Mouse (Mus musculus) kidney, embryonic 16.5 days (tissue): Measurements from ENCODE around the gene Arid1b. TPM values are rescaled to one million over a fixed set of nuclear protein-coding genes. Genes with fewer than 3 reads are reported as not detected.
A peak's percentile ranks its signal among the peaks of the same experiment; 100 is the strongest.

Experiments
- ATAC-seq: fragments of 200-750 bp; cut with Nextera tagmentation; 2 replicates; pipeline ENCODE4 v1.8.0; 2017; ENCODE audit warnings: moderate TSS enrichment; ENCODE audit not compliant: low FRiP score, low TSS enrichment
- H3K27ac ChIP-seq: fragments of 300-500 bp; sonication (generic); 2 replicates; pipeline ENCODE4 v1.5.1; 2014; ENCODE audit warnings: low read length
- H3K27me3 ChIP-seq: fragments of 300-500 bp; sonication (generic); 2 replicates; pipeline ENCODE4 v1.6.1; 2014; ENCODE audit warnings: low read length, control low read depth, mixed read lengths; ENCODE audit not compliant: insufficient read depth
- H3K36me3 ChIP-seq: fragments of 300-500 bp; sonication (generic); 2 replicates; pipeline ENCODE4 v1.6.1; 2014; ENCODE audit warnings: low read length, control low read depth, mixed read lengths; ENCODE audit not compliant: insufficient read depth
- H3K4me1 ChIP-seq: fragments of 300-500 bp; sonication (generic); 2 replicates; pipeline ENCODE4 v1.6.1; 2014; ENCODE audit warnings: low read length, control low read depth, mixed read lengths; ENCODE audit not compliant: insufficient read depth
- H3K4me2 ChIP-seq: fragments of 300-500 bp; sonication (generic); replicated peaks from 2 replicates; pipeline ENCODE4 v1.6.1; 2014; ENCODE audit warnings: low read depth, low read length
- H3K4me3 ChIP-seq: fragments of 300-500 bp; sonication (generic); 2 replicates; pipeline ENCODE4 v1.5.1; 2014; ENCODE audit warnings: mild to moderate bottlenecking, low read length
- H3K9ac ChIP-seq: fragments of 300-500 bp; sonication (generic); replicated peaks from 2 replicates; pipeline ENCODE4 v1.6.1; 2014; ENCODE audit warnings: low read length
- H3K9me3 ChIP-seq: fragments of 300-500 bp; sonication (generic); 2 replicates; pipeline ENCODE4 v1.6.1; 2016; ENCODE audit warnings: low read length, control low read depth
- WGBS: fragments of 180-500 bp; shearing (Covaris S2); extraction: QIAGEN DNeasy Blood & Tissue Kit; methylation state at CpG from one replicate; pipeline ENCODE4 v1.1.7; 2014; 5-methylcytosine and 5-hydroxymethylcytosine counted together
- polyA plus RNA-seq: library from polyadenylated mRNA; unstranded; fragments of >200 nt; fragmentation: Nextera tagmentation; extraction: Ambion mirVana; gene quantifications from 2 replicates; pipeline ENCODE4 v1.2.1, GENCODE M21; 2015

Gene Arid1b
- polyA plus RNA-seq, 1 experiment from 2014 or later, result 10.9 TPM

GRCm38 (mm10) chr17:4993497-4993839 lies 664 bp upstream of the Arid1b start:
- no peaks in the 10 kb centered on the region for H3K9me3 ChIP-seq
- ATAC-seq, result no peak
- H3K27ac ChIP-seq, result peak overlapping the region; percentile 100
- H3K36me3 ChIP-seq, result no peaks in the 10 kb centered on the region
- peak overlapping the region; percentile 99 for H3K9ac ChIP-seq
- H3K4me3 ChIP-seq, result peak overlapping the region; percentile 92
- 4% methylated on average over 9 of the region's 9 CpGs for WGBS
- peaks cover 5% of the 10 kb centered on the region for H3K4me1 ChIP-seq
- H3K27me3 ChIP-seq, result no peaks in the 10 kb centered on the region
- peak overlapping the region; percentile 64 for H3K4me2 ChIP-seq

GRCm38 (mm10) chr17:4994504-4994812 lies 326 bp downstream of the Arid1b start:
- H3K4me1 ChIP-seq, result peaks cover 9% of the 10 kb centered on the region
- H3K9ac ChIP-seq, result peak overlapping the region; percentile 99
- no peaks in the 10 kb centered on the region for H3K9me3 ChIP-seq
- no peaks in the 10 kb centered on the region for H3K27me3 ChIP-seq
- peak; percentile 50 for ATAC-seq
- 0% methylated on average over 1 of the region's 55 CpGs for WGBS
- peak overlapping the region; percentile 100 for H3K27ac ChIP-seq
- peak overlapping the region; percentile 64 for H3K4me2 ChIP-seq
- H3K36me3 ChIP-seq, result no peaks in the 10 kb centered on the region
- peak overlapping the region; percentile 92 for H3K4me3 ChIP-seq

GRCm38 (mm10) chr17:4994813-4995560 lies 855 bp downstream of the Arid1b start:
- H3K27ac ChIP-seq, result peak overlapping the region; percentile 100
- peak overlapping the region; percentile 92 for H3K4me3 ChIP-seq
- peak overlapping the region; percentile 64 for H3K4me2 ChIP-seq
- H3K4me1 ChIP-seq, result peaks cover 12% of the 10 kb centered on the region
- H3K27me3 ChIP-seq, result no peaks in the 10 kb centered on the region
- peak; percentile 69 for ATAC-seq
- H3K9ac ChIP-seq, result peak overlapping the region; percentile 99
- WGBS, result under 1% methylated on average over 56 of the region's 81 CpGs
- H3K36me3 ChIP-seq, result no peaks in the 10 kb centered on the region
- no peaks in the 10 kb centered on the region for H3K9me3 ChIP-seq

GRCm38 (mm10) chr17:4995561-4996051 lies 1.5 kb downstream of the Arid1b start:
- Histone ChIP-seq H3K27ac (peak overlapping the region; percentile 100), H3K9ac (peak overlapping the region; percentile 99), H3K36me3 (no peaks in the 10 kb centered on the region), H3K4me2 (peak overlapping the region; percentile 64), H3K4me1 (peaks cover 18% of the 10 kb centered on the region), H3K27me3 (no peaks in the 10 kb centered on the region), H3K9me3 (no peaks in the 10 kb centered on the region), H3K4me3 (peak overlapping the region; percentile 92)
- WGBS, result under 1% methylated on average over 30 of the region's 56 CpGs
- ATAC-seq, result peak; percentile 28

GRCm38 (mm10) chr17:4996121-4996813 lies 2.1 kb downstream of the Arid1b start:
- WGBS, result under 1% methylated on average over 44 of the region's 95 CpGs
- H3K27me3 ChIP-seq, result no peaks in the 10 kb centered on the region

GRCm38 (mm10) chr17:4996814-4997549 lies 2.9 kb downstream of the Arid1b start:
- WGBS, result under 1% methylated on average over 20 of the region's 20 CpGs
- ATAC-seq, result no peak

More at GRCm38 (mm10) chr17:4996121-4996813, 2.1 kb downstream of the Arid1b start:
- Histone ChIP-seq H3K4me2 (peak overlapping the region; percentile 64), H3K4me3 (peak overlapping the region; percentile 92), H3K36me3 (no peaks in the 10 kb centered on the region), H3K9me3 (no peaks in the 10 kb centered on the region), H3K4me1 (peaks cover 24% of the 10 kb centered on the region), H3K27ac (peak overlapping the region; percentile 100), H3K9ac (peak overlapping the region; percentile 99)
- peak; percentile 31 for ATAC-seq

GRCm38 (mm10) chr17:4997968-4998367 lies 3.8 kb downstream of the Arid1b start:
- WGBS, result 33% methylated on average over 3 of the region's 3 CpGs
- H3K4me2 ChIP-seq, result peak overlapping the region; percentile 43; the same call in 1 of the 2 replicates
- H3K9ac ChIP-seq, result no peak overlapping the region
- H3K27ac ChIP-seq, result no peak overlapping the region
- H3K36me3 ChIP-seq, result no peaks in the 10 kb centered on the region
- H3K4me3 ChIP-seq, result peak overlapping the region; percentile 22; the same call in 1 of the 2 replicates
- H3K27me3 ChIP-seq, result no peaks in the 10 kb centered on the region
- ATAC-seq, result no peak
- peaks cover 41% of the 10 kb centered on the region for H3K4me1 ChIP-seq
- no peaks in the 10 kb centered on the region for H3K9me3 ChIP-seq

More at GRCm38 (mm10) chr17:4996814-4997549, 2.9 kb downstream of the Arid1b start:
- Histone ChIP-seq H3K9ac (peak overlapping the region; percentile 99), H3K4me3 (peak overlapping the region; percentile 92), H3K9me3 (no peaks in the 10 kb centered on the region), H3K36me3 (no peaks in the 10 kb centered on the region), H3K4me2 (peak overlapping the region; percentile 64), H3K27me3 (no peaks in the 10 kb centered on the region), H3K4me1 (peaks cover 31% of the 10 kb centered on the region), H3K27ac (peak overlapping the region; percentile 100)

GRCm38 (mm10) chr17:4999256-4999655 lies 5.1 kb downstream of the Arid1b start:
- H3K4me2 ChIP-seq, result no peak overlapping the region
- no peak overlapping the region for H3K4me3 ChIP-seq
- no peaks in the 10 kb centered on the region for H3K27me3 ChIP-seq
- WGBS, result 56% methylated on average over 1 of the region's 1 CpGs
- H3K9ac ChIP-seq, result no peak overlapping the region
- ATAC-seq, result no peak
- peaks cover 54% of the 10 kb centered on the region for H3K4me1 ChIP-seq
- H3K9me3 ChIP-seq, result no peaks in the 10 kb centered on the region
- H3K36me3 ChIP-seq, result no peaks in the 10 kb centered on the region
- no peak overlapping the region for H3K27ac ChIP-seq

GRCm38 (mm10) chr17:5000001-5000400 lies 5.9 kb downstream of the Arid1b start:
- H3K4me1 ChIP-seq, result peaks cover 61% of the 10 kb centered on the region
- H3K36me3 ChIP-seq, result no peaks in the 10 kb centered on the region
- peak overlapping the region; percentile 37 for H3K4me2 ChIP-seq
- H3K9ac ChIP-seq, result no peak overlapping the region
- no peaks in the 10 kb centered on the region for H3K9me3 ChIP-seq
- ATAC-seq, result no peak
- no peak overlapping the region for H3K27ac ChIP-seq
- H3K4me3 ChIP-seq, result peak overlapping the region; percentile 16
- WGBS, result 47% methylated on average over 10 of the region's 10 CpGs
- no peaks in the 10 kb centered on the region for H3K27me3 ChIP-seq
